Comparison of ENCODE assay signal across 21 mouse cellular contexts in the genomic region with DNA sequence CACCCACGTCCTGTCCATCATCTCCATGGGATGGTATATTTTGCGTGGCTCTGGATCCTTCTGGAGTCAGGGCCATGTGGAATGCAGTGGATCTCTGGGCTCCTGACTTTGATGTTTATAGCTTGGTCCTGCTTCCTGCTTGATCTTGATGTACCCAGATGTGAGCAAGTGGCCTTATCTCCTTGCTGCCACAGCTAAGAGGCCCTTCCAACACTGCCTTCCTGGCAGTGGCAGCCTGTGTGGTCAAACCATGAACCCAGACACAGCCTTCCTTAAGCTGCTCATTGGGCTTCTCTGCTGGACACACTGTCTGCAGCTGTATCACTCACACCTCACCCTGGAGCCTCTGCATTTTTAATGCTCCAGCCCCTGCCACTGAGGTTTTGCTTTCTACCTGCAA. TPM values are rescaled to one million over a fixed set of nuclear protein-coding genes. Genes with fewer than 3 reads are reported as not detected.
A peak's percentile ranks its signal among the peaks of the same experiment; 100 is the strongest.
DNase-seq lines count a peak whose midpoint lies in the region; ATAC-seq and TF ChIP-seq lines count a peak whose summit lies in the region.
"Had no signal": no experiment of that assay in that cellular context is flagged by ENCODE, and none has a peak within 500 bp of the region (broad histone marks: within the 10 kb centered on the region; RNA-seq: fewer than 3 reads in every experiment).

No protein-coding gene starts in this region.

- intact Hi-C loops in left cerebral cortex, postnatal 25 days (cut with DNase I) = no loop called here

- H3K9ac ChIP-seq in lung, embryonic 14.5 days = no peak overlapping the region
- no peak overlapping the region for H3K9ac ChIP-seq in liver, embryonic 15.5 days
- H3K9ac ChIP-seq: forebrain, postnatal 0 days; hindbrain, embryonic 12.5 days; limb, embryonic 15.5 days had no signal

- H3K36me3 ChIP-seq in lung, embryonic 14.5 days (ENCODE audit: insufficient read depth) = no peaks in the 10 kb centered on the region
- H3K36me3 ChIP-seq in liver, embryonic 15.5 days (replicated peaks) = no peaks in the 10 kb centered on the region
- H3K36me3 ChIP-seq: hindbrain, embryonic 12.5 days; limb, embryonic 15.5 days had no signal

- WGBS in lung, embryonic 14.5 days = 61% methylated on average over 2 of the region's 2 CpGs
- 56% methylated on average over 2 of the region's 2 CpGs for WGBS in liver, embryonic 15.5 days (ENCODE audit: insufficient replicate concordance)

- no peak for TF ChIP-seq CTCF in lung, embryonic 14.5 days (IDR thresholded peaks at IDR 0.05; ENCODE audit: low read depth)

- 0 out of 2 replicates have a peak, but pooled peaks cover 5% of the 10 kb centered on the region for H3K4me1 ChIP-seq in lung, embryonic 14.5 days (ENCODE audit: insufficient read depth)
- peaks cover 9% of the 10 kb centered on the region for H3K4me1 ChIP-seq in liver, embryonic 15.5 days (replicated peaks)
- H3K4me1 ChIP-seq: hindbrain, embryonic 12.5 days had no signal

- H3K9me3 ChIP-seq in lung, embryonic 14.5 days (ENCODE audit: low read depth, low read length) = no peaks in the 10 kb centered on the region
- H3K9me3 ChIP-seq in liver, embryonic 15.5 days (replicated peaks) = no peaks in the 10 kb centered on the region
- H3K9me3 ChIP-seq: limb, embryonic 15.5 days had no signal

- no peak overlapping the region for H3K4me2 ChIP-seq in lung, embryonic 14.5 days
- H3K4me2 ChIP-seq in liver, embryonic 15.5 days = no peak overlapping the region
- H3K4me2 ChIP-seq: heart, embryonic 11.5 days; hindbrain, embryonic 12.5 days; limb, embryonic 15.5 days had no signal

- ATAC-seq in lung, embryonic 14.5 days (ENCODE audit: insufficient read depth) = peak; percentile 13; the same call in 1 of the 2 replicates
- ATAC-seq in common myeloid progenitor, adult 5-6 weeks (replicated peaks; ENCODE audit: low read depth, poor library complexity, severe bottlenecking) = 0 out of 2 replicates have a peak, but pooled peaks have one; percentile 15
- peak; percentile 51 for ATAC-seq in liver, embryonic 15.5 days (ENCODE audit: insufficient read depth)
- ATAC-seq: forebrain, postnatal 0 days; midbrain, embryonic 16.5 days had no signal

- no peak for DNase-seq in lung, embryonic 14.5 days
- DNase-seq in lung, postnatal 36 days = no peak
- peak; percentile 18 for DNase-seq in 416B (ENCODE audit: low read depth)
- DNase-seq in retina, embryonic 14.5 days (ENCODE audit: low spot score) = no peak
- no peak for DNase-seq in left cerebral cortex, postnatal 25 days (ENCODE audit: low spot score in 2 of 2)
- DNase-seq: adrenal gland, adult 8-10 months; cerebellum, adult 9-11 months; forebrain, postnatal 0 days; heart, postnatal 10 days; kidney, adult 18-20 months; kidney, postnatal 25 days; layer of hippocampus, adult 9-11 months; right cerebral cortex, postnatal 4 days; thymus, postnatal 14 days had no signal

- peak overlapping the region; percentile 71 for H3K27ac ChIP-seq in lung, embryonic 14.5 days (ENCODE audit: low read depth)
- no peak overlapping the region for H3K27ac ChIP-seq in liver, embryonic 15.5 days (replicated peaks)
- H3K27ac ChIP-seq: hindbrain, embryonic 12.5 days; left cerebral cortex, adult 2 months; limb, embryonic 15.5 days had no signal

- H3K27me3 ChIP-seq in lung, embryonic 14.5 days (ENCODE audit: insufficient read depth, low read length) = no peaks in the 10 kb centered on the region
- no peaks in the 10 kb centered on the region for H3K27me3 ChIP-seq in liver, embryonic 15.5 days
- H3K27me3 ChIP-seq: hindbrain, embryonic 12.5 days; limb, embryonic 15.5 days had no signal

- no peak overlapping the region for H3K4me3 ChIP-seq in lung, embryonic 14.5 days (ENCODE audit: low read depth, low read length)
- no peak overlapping the region for H3K4me3 ChIP-seq in liver, embryonic 15.5 days (replicated peaks)
- H3K4me3 ChIP-seq: hindbrain, embryonic 12.5 days; left cerebral cortex, adult 2 months; limb, embryonic 15.5 days had no signal

RNA-seq across cellular contexts. Expression of gene Birc3, which starts 30.3 kb away (rescaled TPM):
- polyA plus RNA-seq in lung, embryonic 14.5 days (2014; fragmentation: Nextera tagmentation; extraction: Ambion mirVana) = 5.6 and 7.9 TPM in 2 replicates
- 46.1 and 52.9 TPM in 2 replicates for total RNA-seq in common myeloid progenitor, adult 5-6 weeks (2017)
- polyA plus RNA-seq in liver, embryonic 15.5 days (2015; fragmentation: Nextera tagmentation; extraction: Ambion mirVana) = 7.0 and 7.1 TPM in 2 replicates
- total RNA-seq in left cerebral cortex, postnatal 25 days (2021) = 1 to 10 TPM; 2.7 to 3.8 TPM
